In the genomic region with DNA sequence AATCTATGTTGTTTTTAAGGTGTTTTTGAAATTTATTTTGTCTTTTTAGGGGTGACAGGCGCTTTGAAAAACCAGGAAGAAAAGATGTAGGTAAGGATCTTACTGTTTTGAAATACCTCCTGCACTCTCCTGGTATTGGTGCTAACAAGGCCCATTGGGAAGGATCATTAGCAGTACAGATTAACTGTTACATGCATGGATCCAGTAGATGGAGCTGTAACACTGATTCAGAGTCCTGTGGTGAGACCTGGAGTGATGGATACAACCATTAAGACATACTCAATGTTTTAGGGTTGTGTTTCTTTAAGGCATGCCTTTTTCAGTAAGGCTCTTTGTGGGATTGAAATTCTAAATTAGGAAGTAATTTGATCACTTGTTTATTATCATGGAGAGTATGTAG, we compare ENCODE assay signal across 10 mouse cellular contexts. TPM values are rescaled to one million over a fixed set of nuclear protein-coding genes. Genes with fewer than 3 reads are reported as not detected.
A peak's percentile ranks its signal among the peaks of the same experiment; 100 is the strongest.
DNase-seq lines count a peak whose midpoint lies in the region; TF ChIP-seq lines count a peak whose summit lies in the region.
"Had no signal": no experiment of that assay in that cellular context is flagged by ENCODE, and none has a peak within 500 bp of the region (broad histone marks: within the 10 kb centered on the region; RNA-seq: fewer than 3 reads in every experiment).

No protein-coding gene starts in this region.

- no peaks in the 10 kb centered on the region for H3K27me3 ChIP-seq in heart, adult 2 months (ENCODE audit: control insufficient read depth, insufficient read depth, low read length)
- H3K27me3 ChIP-seq in splenic B cell, adult 2 months (ENCODE audit: control insufficient read depth, insufficient read depth, low read length, poor library complexity, severe bottlenecking): no peaks in the 10 kb centered on the region
- H3K27me3 ChIP-seq: hindbrain, embryonic 13.5 days had no signal

- peaks cover 4% of the 10 kb centered on the region for H3K36me3 ChIP-seq in heart, adult 2 months (ENCODE audit: control insufficient read depth, insufficient read depth, low read length)
- H3K36me3 ChIP-seq in splenic B cell, adult 2 months (ENCODE audit: control insufficient read depth, insufficient read depth, low read length, poor library complexity, severe bottlenecking): peaks cover 2% of the 10 kb centered on the region; the same call in 1 of the 2 replicates

- TF ChIP-seq POLR2A in heart, adult 2 months (IDR thresholded peaks at IDR 0.05; ENCODE audit: insufficient read depth, low read depth, low read length): no peak

- DNase-seq in heart, adult 2 months: no peak
- no peak for DNase-seq in heart, postnatal 25 days (ENCODE audit: low spot score)
- DNase-seq in lung, postnatal 10 days: peak; percentile 7
- DNase-seq in lung, postnatal 14 days: no peak
- peak; percentile 22 for DNase-seq in c-Kit-positive CD71-positive TER-119-negative erythroid progenitor cells, embryonic 14.5 days (ENCODE audit: low read depth)
- DNase-seq in splenic B cell, adult 2 months (ENCODE audit: low read depth, low spot score): peak; percentile 12
- DNase-seq in urinary bladder, postnatal 10 days (ENCODE audit: low spot score): no peak
- no peak for DNase-seq in T-cell, adult 2 months (ENCODE audit: low spot score)

- H3K4me1 ChIP-seq in heart, adult 2 months (ENCODE audit: control insufficient read depth, insufficient read depth, low read length): no peaks in the 10 kb centered on the region
- H3K4me1 ChIP-seq: hindbrain, embryonic 13.5 days had no signal

- H3K4me3 ChIP-seq in heart, adult 2 months: no peak overlapping the region
- H3K4me3 ChIP-seq: hindbrain, embryonic 13.5 days; myocyte had no signal

- no peaks in the 10 kb centered on the region for H3K79me2 ChIP-seq in heart, adult 2 months (replicated peaks; ENCODE audit: control insufficient read depth, insufficient read depth, low read length)

- TF ChIP-seq EP300 in heart, adult 2 months (IDR thresholded peaks at IDR 0.05; ENCODE audit: insufficient read depth, low read depth, low read length): no peak

- no peak overlapping the region for H3K9ac ChIP-seq in heart, adult 2 months (ENCODE audit: low read depth, low read length)
- H3K9ac ChIP-seq: hindbrain, embryonic 13.5 days had no signal

- TF ChIP-seq CTCF in heart, adult 2 months (IDR thresholded peaks at IDR 0.05): peak; percentile 37

- WGBS in heart, adult 2 months: 92% methylated on average over 1 of the region's 1 CpGs

- no peak overlapping the region for H3K27ac ChIP-seq in heart, adult 2 months
- H3K27ac ChIP-seq: hindbrain, embryonic 13.5 days had no signal

- intact Hi-C loops in heart, adult 2 months (cut with DNase I): no loop called here
- intact Hi-C loops in heart, postnatal 25 days (cut with DNase I): no loop called here

RNA-seq across cellular contexts. Expression of a gene that starts 14.6 kb away (rescaled TPM):
- total RNA-seq in heart, adult 2 months (2021): not detected
- polyA plus RNA-seq in heart, adult 2 months (2012; rRNA removed): 0.29 TPM in 1 of 2 replicates, not detected in the other
- not detected for total RNA-seq in heart, postnatal 25 days (2021)

RNA-seq across cellular contexts. Expression of a gene that starts 53.1 kb away (rescaled TPM):
- 10 to 100 TPM; 47.4 to 47.7 TPM for total RNA-seq in heart, adult 2 months (2021)
- polyA plus RNA-seq in heart, adult 2 months (2012; rRNA removed): 19.3 and 33.5 TPM in 2 replicates
- 10 to 100 TPM; 46.5 to 46.8 TPM for total RNA-seq in heart, postnatal 25 days (2021)

Comparison
In these comparisons a context has a peak if more than half of its experiments do, and no peak if none do; other contexts are left out.
1. DNase-seq: peak in lung, postnatal 10 days (single experiment), c-Kit-positive CD71-positive TER-119-negative erythroid progenitor cells, embryonic 14.5 days (single experiment) and splenic B cell, adult 2 months (single experiment); none in heart, adult 2 months (0 of 2), heart, postnatal 25 days (single experiment), lung, postnatal 14 days (single experiment), urinary bladder, postnatal 10 days (single experiment) and T-cell, adult 2 months (single experiment).